Mouse (Mus musculus) adrenal gland, postnatal 14 days (tissue): ENCODE results near the gene Crym. TPM values are rescaled to one million over a fixed set of nuclear protein-coding genes. Genes with fewer than 3 reads are reported as not detected.

Source experiments
- DNase-seq: peaks from one replicate; pipeline ENCODE4 v3.0.0; 2021; ENCODE audit warnings: mixed read lengths
- total RNA-seq: library from RNA; stranded (reverse); gene quantifications from 2 replicates; pipeline ENCODE4 v1.2.3, GENCODE M21; 2021

Gene Crym
- total RNA-seq, 1 experiment from 2014 or later: 1.9 TPM

GRCm38 (mm10) chr7:120163581-120164251 is 38.2 kb downstream of the Crym start:
- no peak for DNase-seq

GRCm38 (mm10) chr7:120158121-120158613 is 43.7 kb downstream of the Crym start:
- no peak for DNase-seq

- no peak for DNase-seq
Measured at GRCm38 (mm10) chr7:120157575-120158061, 44.3 kb downstream of the Crym start.

GRCm38 (mm10) chr7:120156841-120157409 is 45.0 kb downstream of the Crym start:
- no peak for DNase-seq

- DNase-seq: no peak
Measured at GRCm38 (mm10) chr7:120150898-120151297, 51.0 kb downstream of the Crym start.

GRCm38 (mm10) chr7:120150257-120150656 is 51.7 kb downstream of the Crym start:
- DNase-seq: no peak

- DNase-seq: no peak
Measured at GRCm38 (mm10) chr7:120145191-120145590, 56.7 kb downstream of the Crym start, which contains the start of gene Zp2. Gene Zp2 (minus strand): TSS chr7:120145291.

GRCm38 (mm10) chr7:120142743-120143142 is 59.2 kb downstream of the Crym start:
- no peak for DNase-seq

Other genes starting within 250 kb of the Crym start
- not detected in 2 replicates for gene Dnah3, start 106.8 kb downstream of the Crym start, total RNA-seq
- 46.4 and 59.7 TPM in 2 replicates for gene Tmem159, start 99.8 kb downstream of the Crym start, total RNA-seq
- gene Zp2, start 56.8 kb downstream of the Crym start, total RNA-seq: not detected in 2 replicates
- 0.26 and 2.1 TPM in 2 replicates for gene Anks4b, start 28.3 kb downstream of the Crym start, total RNA-seq
- not detected in 2 replicates for gene Abca14, start 1.9 kb upstream of the Crym start, total RNA-seq
- gene Abca15, start 126.6 kb upstream of the Crym start, total RNA-seq: not detected in 2 replicates
- not detected in 2 replicates for gene Abca16, start 207.5 kb upstream of the Crym start, total RNA-seq